Mouse (Mus musculus) neural tube, embryonic 15.5 days (tissue): ENCODE results near the gene Slc35d3. TPM values are rescaled to one million over a fixed set of nuclear protein-coding genes. Genes with fewer than 3 reads are reported as not detected.

Source experiments
- ATAC-seq: fragments of 200-750 bp; cut with Nextera tagmentation; 2 replicates; pipeline ENCODE4 v1.8.0; 2017; ENCODE audit warnings: mild to moderate bottlenecking, moderate TSS enrichment, moderate library complexity; ENCODE audit not compliant: low FRiP score
- H3K27ac ChIP-seq: fragments of 300-500 bp; sonication (generic); replicated peaks from 2 replicates; pipeline ENCODE4 v1.5.1; 2015; ENCODE audit warnings: mild to moderate bottlenecking, inconsistent platforms
- H3K27me3 ChIP-seq: fragments of 300-500 bp; sonication (generic); replicated peaks from 2 replicates; pipeline ENCODE4 v1.6.1; 2015; ENCODE audit warnings: inconsistent platforms
- H3K36me3 ChIP-seq: fragments of 300-500 bp; sonication (generic); 2 replicates; pipeline ENCODE4 v1.6.1; 2015; ENCODE audit warnings: inconsistent platforms
- H3K4me1 ChIP-seq: fragments of 300-500 bp; sonication (generic); 2 replicates; pipeline ENCODE4 v1.6.1; 2015; ENCODE audit warnings: inconsistent platforms
- H3K4me2 ChIP-seq: fragments of 300-500 bp; sonication (generic); 2 replicates; pipeline ENCODE4 v1.6.1; 2015; ENCODE audit warnings: inconsistent platforms, mild to moderate bottlenecking, moderate library complexity
- H3K4me3 ChIP-seq: fragments of 300-500 bp; sonication (generic); replicated peaks from 2 replicates; pipeline ENCODE4 v1.5.1; 2015; ENCODE audit warnings: mild to moderate bottlenecking, inconsistent platforms
- H3K9ac ChIP-seq: fragments of 300-500 bp; sonication (generic); replicated peaks from 2 replicates; pipeline ENCODE4 v1.6.1; 2015; ENCODE audit warnings: mild to moderate bottlenecking, inconsistent platforms
- H3K9me3 ChIP-seq: fragments of 300-500 bp; sonication (generic); replicated peaks from 2 replicates; pipeline ENCODE4 v1.6.1; 2016; ENCODE audit warnings: inconsistent platforms
- WGBS: fragments of 180-500 bp; shearing (Covaris S2); methylation state at CpG from one replicate; pipeline ENCODE4 v1.1.7; 2015; ENCODE audit warnings: mixed read lengths; 5-methylcytosine and 5-hydroxymethylcytosine counted together
- polyA plus RNA-seq: library from polyadenylated mRNA; unstranded; fragments of >200 nt; fragmentation: Nextera tagmentation; extraction: Ambion mirVana; gene quantifications from 2 replicates; pipeline ENCODE4 v1.2.1, GENCODE M21; 2015

Gene Slc35d3
- polyA plus RNA-seq: 5.0 and 5.3 TPM in 2 replicates

GRCm38 (mm10) chr10:19850998-19851691, at the start of gene Slc35d3:
Gene Slc35d3, minus strand, starts transcription at chr10:19851459.
- no peaks in the 10 kb centered on the region for H3K36me3 ChIP-seq
- H3K4me2 ChIP-seq: peak within 1 kb of the TSS; percentile 99
- peak within 1 kb of the TSS; percentile 55 for H3K9ac ChIP-seq
- H3K9me3 ChIP-seq: no peaks in the 10 kb centered on the region
- H3K4me3 ChIP-seq: peak within 1 kb of the TSS; percentile 56
- H3K4me1 ChIP-seq: peaks cover 36% of the 10 kb centered on the region
- peaks cover 61% of the 10 kb centered on the region for H3K27me3 ChIP-seq
- ATAC-seq: peak; percentile 73
- 0 out of 2 replicates have a peak within 1 kb of the TSS, but pooled peaks have one; percentile 13 for H3K27ac ChIP-seq
- WGBS: 1% methylated on average over 69 of the region's 72 CpGs

GRCm38 (mm10) chr10:19900191-19900590, 48.9 kb upstream of the Slc35d3 start:
- Histone ChIP-seq H3K4me3 (no peak overlapping the region), H3K9ac (no peak overlapping the region), H3K27me3 (no peaks in the 10 kb centered on the region), H3K27ac (no peak overlapping the region), H3K4me2 (no peak overlapping the region), H3K4me1 (no peaks in the 10 kb centered on the region), H3K36me3 (peaks cover 3% of the 10 kb centered on the region; the same call in 1 of the 2 replicates), H3K9me3 (no peaks in the 10 kb centered on the region)
- no peak for ATAC-seq
- WGBS: 58% methylated on average over 2 of the region's 2 CpGs

- no peak for ATAC-seq
- Histone ChIP-seq H3K36me3 (no peaks in the 10 kb centered on the region; the same call in 1 of the 2 replicates), H3K4me3 (no peak overlapping the region), H3K4me1 (no peaks in the 10 kb centered on the region), H3K9me3 (no peaks in the 10 kb centered on the region), H3K9ac (no peak overlapping the region), H3K27me3 (no peaks in the 10 kb centered on the region), H3K4me2 (no peak overlapping the region), H3K27ac (no peak overlapping the region)
- WGBS: 18% methylated on average over 4 of the region's 4 CpGs
These were observed 42.7 kb upstream of the Slc35d3 start for GRCm38 (mm10) chr10:19893976-19894375.

- no peak for ATAC-seq
- Histone ChIP-seq H3K36me3 (peaks cover 5% of the 10 kb centered on the region; the same call in 1 of the 2 replicates), H3K27ac (no peak overlapping the region), H3K9me3 (no peaks in the 10 kb centered on the region), H3K4me2 (no peak overlapping the region), H3K4me1 (no peaks in the 10 kb centered on the region), H3K27me3 (no peaks in the 10 kb centered on the region), H3K4me3 (no peak overlapping the region), H3K9ac (no peak overlapping the region)
- WGBS: 71% methylated on average over 6 of the region's 6 CpGs
These were observed 41.9 kb upstream of the Slc35d3 start for GRCm38 (mm10) chr10:19893146-19893545.

GRCm38 (mm10) chr10:19891686-19892085, 40.4 kb upstream of the Slc35d3 start:
- ATAC-seq: no peak

GRCm38 (mm10) chr10:19889908-19890307, 38.6 kb upstream of the Slc35d3 start:
- Histone ChIP-seq H3K9ac (no peak overlapping the region), H3K4me1 (no peaks in the 10 kb centered on the region), H3K27ac (no peak overlapping the region), H3K27me3 (no peaks in the 10 kb centered on the region), H3K36me3 (peaks cover 5% of the 10 kb centered on the region; the same call in 1 of the 2 replicates), H3K9me3 (no peaks in the 10 kb centered on the region), H3K4me2 (no peak overlapping the region), H3K4me3 (no peak overlapping the region)
- no peak for ATAC-seq
- 74% methylated on average over 3 of the region's 3 CpGs for WGBS

More at GRCm38 (mm10) chr10:19891686-19892085, 40.4 kb upstream of the Slc35d3 start:
- no peak overlapping the region for H3K9ac ChIP-seq
- no peaks in the 10 kb centered on the region for H3K27me3 ChIP-seq
- peaks cover 5% of the 10 kb centered on the region; the same call in 1 of the 2 replicates for H3K36me3 ChIP-seq
- H3K4me1 ChIP-seq: no peaks in the 10 kb centered on the region
- H3K9me3 ChIP-seq: no peaks in the 10 kb centered on the region
- no peak overlapping the region for H3K27ac ChIP-seq
- H3K4me2 ChIP-seq: no peak overlapping the region
- WGBS: 58% methylated on average over 3 of the region's 3 CpGs
- no peak overlapping the region for H3K4me3 ChIP-seq

- H3K36me3 ChIP-seq: peaks cover 5% of the 10 kb centered on the region; the same call in 1 of the 2 replicates
- H3K4me1 ChIP-seq: no peaks in the 10 kb centered on the region
- no peaks in the 10 kb centered on the region for H3K27me3 ChIP-seq
- no peaks in the 10 kb centered on the region for H3K9me3 ChIP-seq
- H3K4me2 ChIP-seq: no peak overlapping the region
- WGBS: 90% methylated on average over 3 of the region's 3 CpGs
- H3K27ac ChIP-seq: no peak overlapping the region
- ATAC-seq: no peak
- no peak overlapping the region for H3K9ac ChIP-seq
- H3K4me3 ChIP-seq: no peak overlapping the region
These were observed 35.0 kb upstream of the Slc35d3 start for GRCm38 (mm10) chr10:19886249-19886648.

- H3K9ac ChIP-seq: no peak overlapping the region
- H3K4me1 ChIP-seq: no peaks in the 10 kb centered on the region
- WGBS: 79% methylated on average over 4 of the region's 4 CpGs
- ATAC-seq: no peak
- no peaks in the 10 kb centered on the region for H3K27me3 ChIP-seq
- H3K9me3 ChIP-seq: no peaks in the 10 kb centered on the region
- no peak overlapping the region for H3K4me3 ChIP-seq
- H3K36me3 ChIP-seq: 0 out of 2 replicates have a peak, but pooled peaks cover 5% of the 10 kb centered on the region
- no peak overlapping the region for H3K4me2 ChIP-seq
- no peak overlapping the region for H3K27ac ChIP-seq
These were observed 33.1 kb upstream of the Slc35d3 start for GRCm38 (mm10) chr10:19884409-19884808.

GRCm38 (mm10) chr10:19880437-19880836, 29.2 kb upstream of the Slc35d3 start:
- no peaks in the 10 kb centered on the region for H3K36me3 ChIP-seq
- no peak overlapping the region for H3K27ac ChIP-seq
- 78% methylated on average over 3 of the region's 3 CpGs for WGBS
- H3K9me3 ChIP-seq: no peaks in the 10 kb centered on the region
- no peak overlapping the region for H3K4me2 ChIP-seq
- no peaks in the 10 kb centered on the region for H3K27me3 ChIP-seq
- H3K9ac ChIP-seq: no peak overlapping the region
- H3K4me3 ChIP-seq: no peak overlapping the region
- no peak for ATAC-seq
- peaks cover 2% of the 10 kb centered on the region; the same call in 1 of the 2 replicates for H3K4me1 ChIP-seq

GRCm38 (mm10) chr10:19879161-19879560, 27.9 kb upstream of the Slc35d3 start:
- Histone ChIP-seq H3K9me3 (no peaks in the 10 kb centered on the region), H3K27me3 (no peaks in the 10 kb centered on the region), H3K4me2 (no peak overlapping the region), H3K27ac (no peak overlapping the region), H3K36me3 (no peaks in the 10 kb centered on the region), H3K9ac (no peak overlapping the region), H3K4me1 (peaks cover 2% of the 10 kb centered on the region; the same call in 1 of the 2 replicates), H3K4me3 (no peak overlapping the region)
- ATAC-seq: no peak
- 65% methylated on average over 6 of the region's 6 CpGs for WGBS

GRCm38 (mm10) chr10:19877679-19878078, 26.4 kb upstream of the Slc35d3 start:
- H3K4me2 ChIP-seq: no peak overlapping the region
- H3K9ac ChIP-seq: no peak overlapping the region
- no peaks in the 10 kb centered on the region for H3K27me3 ChIP-seq
- no peak overlapping the region for H3K4me3 ChIP-seq
- H3K9me3 ChIP-seq: no peaks in the 10 kb centered on the region
- WGBS: 85% methylated on average over 9 of the region's 9 CpGs
- peaks cover 2% of the 10 kb centered on the region; the same call in 1 of the 2 replicates for H3K4me1 ChIP-seq
- no peaks in the 10 kb centered on the region for H3K36me3 ChIP-seq
- H3K27ac ChIP-seq: no peak overlapping the region
- no peak for ATAC-seq

GRCm38 (mm10) chr10:19877257-19877656, 26.0 kb upstream of the Slc35d3 start:
- Histone ChIP-seq H3K4me1 (peaks cover 2% of the 10 kb centered on the region; the same call in 1 of the 2 replicates), H3K9ac (no peak overlapping the region), H3K4me2 (no peak overlapping the region), H3K27me3 (no peaks in the 10 kb centered on the region), H3K36me3 (no peaks in the 10 kb centered on the region), H3K27ac (no peak overlapping the region), H3K9me3 (no peaks in the 10 kb centered on the region), H3K4me3 (no peak overlapping the region)
- WGBS: 89% methylated on average over 8 of the region's 8 CpGs
- ATAC-seq: no peak
